Mouse (Mus musculus) forebrain, embryonic 16.5 days (tissue): ENCODE measurements around the gene Iba57. TPM values are rescaled to one million over a fixed set of nuclear protein-coding genes. Genes with fewer than 3 reads are reported as not detected.

Experiments
- ATAC-seq: fragments of 200-750 bp; cut with Nextera tagmentation; 2 replicates; pipeline ENCODE4 v1.8.0; 2017; ENCODE audit warnings: mild to moderate bottlenecking, moderate library complexity
- H3K27ac ChIP-seq: fragments of 300-500 bp; sonication (generic); 2 replicates; pipeline ENCODE4 v1.5.1; 2014; ENCODE audit warnings: low read length, control low read depth
- H3K27me3 ChIP-seq: fragments of 300-500 bp; sonication (generic); replicated peaks from 2 replicates; pipeline ENCODE4 v1.6.1; 2014; ENCODE audit warnings: low read length; ENCODE audit not compliant: control insufficient read depth, insufficient read depth
- H3K36me3 ChIP-seq: fragments of 300-500 bp; sonication (generic); 2 replicates; pipeline ENCODE4 v1.6.1; 2014; ENCODE audit not compliant: control insufficient read depth, insufficient read depth
- H3K4me1 ChIP-seq: fragments of 300-500 bp; sonication (generic); replicated peaks from 2 replicates; pipeline ENCODE4 v1.6.1; 2014; ENCODE audit warnings: low read length; ENCODE audit not compliant: control insufficient read depth, insufficient read depth
- H3K4me2 ChIP-seq: fragments of 300-500 bp; sonication (generic); 2 replicates; pipeline ENCODE4 v1.6.1; 2014; ENCODE audit warnings: mild to moderate bottlenecking, low read length, control low read depth
- H3K4me3 ChIP-seq: fragments of 300-500 bp; sonication (generic); replicated peaks from 2 replicates; pipeline ENCODE4 v1.5.1; 2014; ENCODE audit warnings: mild to moderate bottlenecking, low read length, control low read depth
- H3K9ac ChIP-seq: fragments of 300-500 bp; sonication (generic); replicated peaks from 2 replicates; pipeline ENCODE4 v1.6.1; 2014; ENCODE audit warnings: low read depth, low read length, control low read depth
- H3K9me3 ChIP-seq: fragments of 300-500 bp; sonication (generic); 2 replicates; pipeline ENCODE4 v1.6.1; 2016; ENCODE audit warnings: low read length; ENCODE audit not compliant: control insufficient read depth
- WGBS: fragments of 180-500 bp; shearing (Covaris S2); extraction: QIAGEN DNeasy Blood & Tissue Kit; methylation state at CpG from one replicate; pipeline ENCODE4 v1.1.7; 2014; 5-methylcytosine and 5-hydroxymethylcytosine counted together
- polyA plus RNA-seq: library from polyadenylated mRNA; unstranded; fragments of >200 nt; fragmentation: Nextera tagmentation; extraction: Ambion mirVana; gene quantifications from 2 replicates; pipeline ENCODE4 v1.2.1, GENCODE M21; 2015

Gene Iba57
- polyA plus RNA-seq, 1 experiment from 2014 or later = 7.9 TPM

GRCm38 (mm10) chr11:59182864-59183331 is 19.4 kb upstream of the Iba57 start, which contains the start of gene Gjc2:
Gene Gjc2, minus strand, starts transcription at chr11:59183213.
- Histone ChIP-seq H3K4me3 (no peak within 1 kb of the TSS), H3K4me2 (no peak within 1 kb of the TSS), H3K36me3 (peaks cover 6% of the 10 kb centered on the region; the same call in 1 of the 2 replicates), H3K9me3 (no peaks in the 10 kb centered on the region), H3K27me3 (peaks cover 12% of the 10 kb centered on the region), H3K27ac (no peak within 1 kb of the TSS), H3K4me1 (no peaks in the 10 kb centered on the region), H3K9ac (no peak within 1 kb of the TSS)
- WGBS = 33% methylated on average over 3 of the region's 3 CpGs
- no peak for ATAC-seq

GRCm38 (mm10) chr11:59176921-59177320 is 13.4 kb upstream of the Iba57 start:
- H3K4me2 ChIP-seq = no peak overlapping the region
- H3K9ac ChIP-seq = no peak overlapping the region
- no peaks in the 10 kb centered on the region for H3K9me3 ChIP-seq
- H3K4me1 ChIP-seq = peaks cover 2% of the 10 kb centered on the region
- H3K4me3 ChIP-seq = no peak overlapping the region
- no peak for ATAC-seq
- no peak overlapping the region for H3K27ac ChIP-seq
- H3K27me3 ChIP-seq = peaks cover 58% of the 10 kb centered on the region
- H3K36me3 ChIP-seq = no peaks in the 10 kb centered on the region; the same call in 1 of the 2 replicates
- 7% methylated on average over 34 of the region's 34 CpGs for WGBS

GRCm38 (mm10) chr11:59176475-59176874 is 12.9 kb upstream of the Iba57 start:
- no peak overlapping the region for H3K9ac ChIP-seq
- no peak overlapping the region for H3K27ac ChIP-seq
- peaks cover 2% of the 10 kb centered on the region for H3K4me1 ChIP-seq
- H3K4me2 ChIP-seq = no peak overlapping the region
- no peaks in the 10 kb centered on the region for H3K36me3 ChIP-seq
- 3% methylated on average over 45 of the region's 48 CpGs for WGBS
- H3K27me3 ChIP-seq = peaks cover 58% of the 10 kb centered on the region
- no peaks in the 10 kb centered on the region for H3K9me3 ChIP-seq
- no peak for ATAC-seq
- no peak overlapping the region for H3K4me3 ChIP-seq

- Histone ChIP-seq H3K36me3 (no peaks in the 10 kb centered on the region), H3K4me2 (no peak overlapping the region), H3K27ac (no peak overlapping the region), H3K9ac (no peak overlapping the region), H3K4me3 (no peak overlapping the region), H3K4me1 (peaks cover 2% of the 10 kb centered on the region), H3K27me3 (peaks cover 54% of the 10 kb centered on the region), H3K9me3 (no peaks in the 10 kb centered on the region)
- 53% methylated on average over 6 of the region's 6 CpGs for WGBS
- ATAC-seq = no peak
Observed at GRCm38 (mm10) chr11:59174189-59174838, 10.8 kb upstream of the Iba57 start.

GRCm38 (mm10) chr11:59170549-59170948 is 7.0 kb upstream of the Iba57 start:
- no peak overlapping the region for H3K4me2 ChIP-seq
- H3K4me1 ChIP-seq = no peaks in the 10 kb centered on the region
- no peaks in the 10 kb centered on the region for H3K9me3 ChIP-seq
- no peak overlapping the region for H3K27ac ChIP-seq
- 63% methylated on average over 4 of the region's 4 CpGs for WGBS
- H3K27me3 ChIP-seq = peaks cover 24% of the 10 kb centered on the region
- ATAC-seq = no peak
- no peak overlapping the region for H3K9ac ChIP-seq
- no peaks in the 10 kb centered on the region for H3K36me3 ChIP-seq
- no peak overlapping the region for H3K4me3 ChIP-seq

- Histone ChIP-seq H3K4me3 (no peak overlapping the region), H3K9me3 (no peaks in the 10 kb centered on the region), H3K27me3 (peaks cover 16% of the 10 kb centered on the region; the same call in 1 of the 2 replicates), H3K9ac (no peak overlapping the region), H3K4me1 (no peaks in the 10 kb centered on the region), H3K27ac (no peak overlapping the region), H3K36me3 (no peaks in the 10 kb centered on the region), H3K4me2 (no peak overlapping the region)
- WGBS = 75% methylated on average over 3 of the region's 3 CpGs
- ATAC-seq = no peak
Observed at GRCm38 (mm10) chr11:59169807-59170206, 6.3 kb upstream of the Iba57 start.

GRCm38 (mm10) chr11:59165616-59166241 is 2.2 kb upstream of the Iba57 start:
- Histone ChIP-seq H3K9ac (no peak overlapping the region), H3K4me3 (no peak overlapping the region), H3K4me1 (peaks cover 17% of the 10 kb centered on the region), H3K4me2 (no peak overlapping the region), H3K36me3 (no peaks in the 10 kb centered on the region), H3K9me3 (no peaks in the 10 kb centered on the region), H3K27me3 (no peaks in the 10 kb centered on the region), H3K27ac (no peak overlapping the region)
- WGBS = 33% methylated on average over 2 of the region's 2 CpGs
- ATAC-seq = no peak

- H3K9me3 ChIP-seq = no peaks in the 10 kb centered on the region
- no peaks in the 10 kb centered on the region for H3K36me3 ChIP-seq
- 88% methylated on average over 9 of the region's 9 CpGs for WGBS
- no peak overlapping the region for H3K9ac ChIP-seq
- no peak overlapping the region for H3K4me3 ChIP-seq
- ATAC-seq = no peak
- no peak overlapping the region for H3K27ac ChIP-seq
- H3K4me1 ChIP-seq = peaks cover 17% of the 10 kb centered on the region
- H3K27me3 ChIP-seq = no peaks in the 10 kb centered on the region
- no peak overlapping the region for H3K4me2 ChIP-seq
Observed at GRCm38 (mm10) chr11:59164384-59164783, 845 bp upstream of the Iba57 start.

GRCm38 (mm10) chr11:59162443-59163254 is 890 bp downstream of the Iba57 start:
- H3K36me3 ChIP-seq = 0 out of 2 replicates have a peak, but pooled peaks cover 3% of the 10 kb centered on the region
- peak overlapping the region; percentile 76 for H3K27ac ChIP-seq
- H3K9ac ChIP-seq = peak overlapping the region; percentile 53
- WGBS = 54% methylated on average over 9 of the region's 9 CpGs
- H3K4me3 ChIP-seq = peak overlapping the region; percentile 80
- H3K4me2 ChIP-seq = peak overlapping the region; percentile 78
- H3K27me3 ChIP-seq = no peaks in the 10 kb centered on the region
- H3K4me1 ChIP-seq = peaks cover 17% of the 10 kb centered on the region
- no peaks in the 10 kb centered on the region for H3K9me3 ChIP-seq
- ATAC-seq = no peak; the same call in 1 of the 2 replicates
